Mouse (Mus musculus) midbrain, embryonic 16.5 days (tissue): ENCODE measurements around the gene Tmem108. TPM values are rescaled to one million over a fixed set of nuclear protein-coding genes. Genes with fewer than 3 reads are reported as not detected.

Source experiments
- ATAC-seq: fragments of 200-750 bp; cut with Nextera tagmentation; 2 replicates; pipeline ENCODE4 v1.8.0; 2017; ENCODE audit warnings: moderate TSS enrichment
- H3K27ac ChIP-seq: fragments of 300-500 bp; sonication (generic); 2 replicates; pipeline ENCODE4 v1.5.1; 2014; ENCODE audit warnings: mild to moderate bottlenecking, low read length, mixed read lengths
- H3K27me3 ChIP-seq: fragments of 300-500 bp; sonication (generic); 2 replicates; pipeline ENCODE4 v1.6.1; 2014; ENCODE audit warnings: low read depth, low read length, mixed read lengths; ENCODE audit not compliant: control insufficient read depth, insufficient read depth
- H3K36me3 ChIP-seq: fragments of 300-500 bp; sonication (generic); 2 replicates; pipeline ENCODE4 v1.6.1; 2014; ENCODE audit warnings: mild to moderate bottlenecking, low read length, moderate library complexity, mixed read lengths; ENCODE audit not compliant: control insufficient read depth, insufficient read depth
- H3K4me1 ChIP-seq: fragments of 300-500 bp; sonication (generic); 2 replicates; pipeline ENCODE4 v1.6.1; 2014; ENCODE audit warnings: mild to moderate bottlenecking, low read length, mixed read lengths; ENCODE audit not compliant: control insufficient read depth, insufficient read depth
- H3K4me2 ChIP-seq: fragments of 300-500 bp; sonication (generic); 2 replicates; pipeline ENCODE4 v1.6.1; 2014; ENCODE audit warnings: mild to moderate bottlenecking, low read length, mixed read lengths
- H3K4me3 ChIP-seq: fragments of 300-500 bp; sonication (generic); 2 replicates; pipeline ENCODE4 v1.5.1; 2014; ENCODE audit warnings: low read depth, mild to moderate bottlenecking, low read length, moderate library complexity, mixed read lengths
- H3K9ac ChIP-seq: fragments of 300-500 bp; sonication (generic); 2 replicates; pipeline ENCODE4 v1.6.1; 2014; ENCODE audit warnings: low read depth, low read length, mixed read lengths
- H3K9me3 ChIP-seq: fragments of 300-500 bp; sonication (generic); replicated peaks from 2 replicates; pipeline ENCODE4 v1.6.1; 2014; ENCODE audit warnings: mild to moderate bottlenecking, low read length, mixed read lengths; ENCODE audit not compliant: control insufficient read depth, poor library complexity, severe bottlenecking
- WGBS: fragments of 180-500 bp; shearing (Covaris S2); extraction: QIAGEN DNeasy Blood & Tissue Kit; methylation state at CpG from one replicate; pipeline ENCODE4 v1.1.7; 2014; 5-methylcytosine and 5-hydroxymethylcytosine counted together
- polyA plus RNA-seq: library from polyadenylated mRNA; unstranded; fragments of >200 nt; fragmentation: Nextera tagmentation; extraction: Ambion mirVana; gene quantifications from 2 replicates; pipeline ENCODE4 v1.2.1, GENCODE M21; 2015

Tmem108 gene
- polyA plus RNA-seq, 1 experiment from 2014 or later: 28.9 TPM

DNA sequence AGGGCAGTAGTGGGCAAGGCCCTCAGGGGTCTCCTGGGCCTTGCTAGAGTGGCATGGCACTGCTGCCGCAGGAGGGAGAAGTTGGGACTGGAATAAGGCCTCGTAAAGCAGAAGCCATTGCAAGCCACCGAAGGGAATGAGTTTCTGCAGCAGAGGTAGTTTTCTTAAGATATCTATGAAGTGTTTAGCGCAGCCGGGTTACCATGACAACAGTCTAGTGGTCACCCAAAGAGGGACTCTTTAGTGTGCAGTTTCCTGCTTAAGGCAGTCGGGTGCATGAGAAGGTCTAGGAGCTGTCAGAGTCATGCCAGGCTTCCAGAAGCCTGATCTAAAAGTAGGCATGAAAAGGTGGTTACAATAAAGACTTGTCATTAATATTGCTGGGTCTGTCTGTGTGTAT, 95.8 kb downstream of the Tmem108 start:
- 0 out of 2 replicates have a peak, but pooled peaks have one; percentile 16 for ATAC-seq
- Histone ChIP-seq H3K4me3 (no peak overlapping the region), H3K9me3 (no peaks in the 10 kb centered on the region), H3K4me2 (no peak overlapping the region), H3K36me3 (no peaks in the 10 kb centered on the region), H3K27me3 (no peaks in the 10 kb centered on the region), H3K4me1 (peaks cover 12% of the 10 kb centered on the region; the same call in 1 of the 2 replicates), H3K9ac (no peak overlapping the region), H3K27ac (no peak overlapping the region)
- 69% methylated on average over 6 of the region's 6 CpGs for WGBS

- peak overlapping the region; percentile 62 for H3K27ac ChIP-seq
- peak overlapping the region; percentile 28; the same call in 1 of the 2 replicates for H3K4me2 ChIP-seq
- peak; percentile 36; the same call in 1 of the 2 replicates for ATAC-seq
- peaks cover 12% of the 10 kb centered on the region; the same call in 1 of the 2 replicates for H3K4me1 ChIP-seq
- H3K9me3 ChIP-seq: no peaks in the 10 kb centered on the region
- H3K36me3 ChIP-seq: no peaks in the 10 kb centered on the region
- WGBS: 52% methylated on average over 11 of the region's 11 CpGs
- no peaks in the 10 kb centered on the region for H3K27me3 ChIP-seq
- no peak overlapping the region for H3K4me3 ChIP-seq
- H3K9ac ChIP-seq: no peak overlapping the region; the same call in 1 of the 2 replicates
These were observed 97.5 kb downstream of the Tmem108 start for GRCm38 (mm10) chr9:103664151-103664550.

GRCm38 (mm10) chr9:103661873-103662272, 99.8 kb downstream of the Tmem108 start:
- no peaks in the 10 kb centered on the region for H3K9me3 ChIP-seq
- no peak overlapping the region for H3K27ac ChIP-seq
- no peak overlapping the region for H3K9ac ChIP-seq
- ATAC-seq: no peak
- H3K36me3 ChIP-seq: no peaks in the 10 kb centered on the region
- WGBS: 59% methylated on average over 1 of the region's 1 CpGs
- no peak overlapping the region for H3K4me3 ChIP-seq
- H3K4me1 ChIP-seq: peaks cover 23% of the 10 kb centered on the region
- H3K4me2 ChIP-seq: no peak overlapping the region
- no peaks in the 10 kb centered on the region for H3K27me3 ChIP-seq

GRCm38 (mm10) chr9:103657981-103658380, 103.7 kb downstream of the Tmem108 start:
- 72% methylated on average over 5 of the region's 5 CpGs for WGBS
- Histone ChIP-seq H3K4me2 (no peak overlapping the region), H3K4me3 (no peak overlapping the region), H3K27me3 (no peaks in the 10 kb centered on the region), H3K36me3 (no peaks in the 10 kb centered on the region), H3K4me1 (peaks cover 42% of the 10 kb centered on the region), H3K9ac (no peak overlapping the region), H3K9me3 (no peaks in the 10 kb centered on the region), H3K27ac (peak overlapping the region; percentile 43)
- no peak for ATAC-seq

DNA sequence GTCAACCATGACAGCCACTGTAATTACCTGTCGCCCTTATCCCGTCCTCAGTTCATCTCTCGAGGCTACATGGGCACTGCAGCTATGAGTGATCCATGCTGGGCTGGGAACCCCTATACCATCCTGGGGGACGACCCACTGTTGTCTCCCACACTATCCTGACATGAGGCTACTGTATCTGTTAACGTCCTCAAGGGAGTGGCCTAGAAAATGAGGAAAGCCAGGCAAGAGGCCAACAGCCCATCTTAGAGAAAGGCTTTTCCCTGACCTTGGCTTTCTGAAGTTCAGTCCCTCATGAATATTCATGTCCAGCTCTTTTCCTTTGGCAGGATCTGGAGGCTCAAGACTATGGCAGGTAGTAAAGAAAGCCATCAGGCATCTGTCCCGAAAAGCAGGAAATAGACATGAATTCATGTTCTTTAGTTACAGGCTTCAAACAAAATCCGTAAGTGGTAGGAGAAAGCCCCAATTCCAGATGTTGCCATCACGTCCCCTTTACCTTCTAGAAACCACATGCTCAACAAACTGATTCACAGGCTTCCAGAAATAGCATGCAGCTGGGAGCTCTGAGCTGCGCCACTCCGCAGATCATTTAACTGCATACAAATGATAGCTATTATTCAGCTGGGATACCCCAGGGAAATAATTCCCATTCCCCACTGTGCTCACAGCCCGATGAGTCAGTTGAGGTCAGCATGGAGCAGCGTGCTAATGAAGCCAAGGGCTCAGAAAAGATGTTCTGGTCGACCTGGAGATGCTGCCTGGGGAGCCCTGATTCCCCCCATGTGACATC, 104.3 kb downstream of the Tmem108 start:
- no peaks in the 10 kb centered on the region for H3K27me3 ChIP-seq
- H3K27ac ChIP-seq: peak overlapping the region; percentile 43
- H3K4me3 ChIP-seq: no peak overlapping the region
- H3K9me3 ChIP-seq: no peaks in the 10 kb centered on the region
- H3K9ac ChIP-seq: no peak overlapping the region
- H3K4me2 ChIP-seq: no peak overlapping the region
- H3K4me1 ChIP-seq: peaks cover 47% of the 10 kb centered on the region
- peak; percentile 54 for ATAC-seq
- WGBS: 23% methylated on average over 13 of the region's 13 CpGs
- no peaks in the 10 kb centered on the region for H3K36me3 ChIP-seq

GRCm38 (mm10) chr9:103653995-103654587, 107.5 kb downstream of the Tmem108 start:
- peak; percentile 26; the same call in 1 of the 2 replicates for ATAC-seq
- H3K4me3 ChIP-seq: no peak overlapping the region
- H3K9me3 ChIP-seq: no peaks in the 10 kb centered on the region
- no peak overlapping the region for H3K9ac ChIP-seq
- H3K4me1 ChIP-seq: peaks cover 52% of the 10 kb centered on the region
- WGBS: 15% methylated on average over 10 of the region's 10 CpGs
- H3K27ac ChIP-seq: peak overlapping the region; percentile 60
- H3K27me3 ChIP-seq: no peaks in the 10 kb centered on the region
- no peaks in the 10 kb centered on the region for H3K36me3 ChIP-seq
- H3K4me2 ChIP-seq: no peak overlapping the region

- Histone ChIP-seq H3K4me3 (no peak overlapping the region), H3K27me3 (no peaks in the 10 kb centered on the region), H3K4me1 (peaks cover 46% of the 10 kb centered on the region), H3K4me2 (no peak overlapping the region), H3K27ac (no peak overlapping the region), H3K9ac (no peak overlapping the region), H3K36me3 (no peaks in the 10 kb centered on the region), H3K9me3 (no peaks in the 10 kb centered on the region)
- ATAC-seq: no peak
- 49% methylated on average over 8 of the region's 8 CpGs for WGBS
These were observed 109.3 kb downstream of the Tmem108 start for GRCm38 (mm10) chr9:103652127-103652882.

GRCm38 (mm10) chr9:103646605-103647004, 115.0 kb downstream of the Tmem108 start:
- 77% methylated on average over 2 of the region's 2 CpGs for WGBS
- no peak overlapping the region for H3K4me2 ChIP-seq

More at GRCm38 (mm10) chr9:103646605-103647004, 115.0 kb downstream of the Tmem108 start:
- peaks cover 10% of the 10 kb centered on the region for H3K4me1 ChIP-seq
- no peaks in the 10 kb centered on the region for H3K27me3 ChIP-seq
- no peaks in the 10 kb centered on the region for H3K9me3 ChIP-seq
- no peak overlapping the region for H3K9ac ChIP-seq
- H3K4me3 ChIP-seq: no peak overlapping the region
- no peaks in the 10 kb centered on the region for H3K36me3 ChIP-seq
- no peak overlapping the region for H3K27ac ChIP-seq
- ATAC-seq: no peak
